Mouse (Mus musculus) hindbrain, postnatal 0 days (tissue): Measurements from ENCODE around the gene Thsd7b. TPM values are rescaled to one million over a fixed set of nuclear protein-coding genes. Genes with fewer than 3 reads are reported as not detected.

Experiments used
- ATAC-seq: fragments of 200-750 bp; cut with Nextera tagmentation; 2 replicates; pipeline ENCODE4 v1.8.0; 2017; ENCODE audit warnings: mild to moderate bottlenecking, moderate TSS enrichment, moderate library complexity
- DNase-seq: peaks from one replicate; pipeline ENCODE4 v3.0.0-alpha.2; 2015; ENCODE audit warnings: low spot score
- H3K27ac ChIP-seq: fragments of 300-500 bp; sonication (generic); 2 replicates; pipeline ENCODE4 v1.5.1; 2014; ENCODE audit warnings: mild to moderate bottlenecking
- H3K27me3 ChIP-seq: fragments of 300-500 bp; sonication (generic); 2 replicates; pipeline ENCODE4 v1.6.1; 2014; ENCODE audit warnings: low read length, mixed read lengths; ENCODE audit not compliant: insufficient read depth
- H3K36me3 ChIP-seq: fragments of 300-500 bp; sonication (generic); 2 replicates; pipeline ENCODE4 v1.6.1; 2014; ENCODE audit warnings: low read length, mixed read lengths; ENCODE audit not compliant: insufficient read depth
- H3K4me1 ChIP-seq: fragments of 300-500 bp; sonication (generic); 2 replicates; pipeline ENCODE4 v1.6.1; 2014; ENCODE audit warnings: antibody characterized with exemption, low read length, mixed read lengths; ENCODE audit not compliant: insufficient read depth
- H3K4me2 ChIP-seq: fragments of 300-500 bp; sonication (generic); 2 replicates; pipeline ENCODE4 v1.6.1; 2014; ENCODE audit warnings: low read depth, mild to moderate bottlenecking, low read length, moderate library complexity, mixed read lengths
- H3K4me3 ChIP-seq: fragments of 300-500 bp; sonication (generic); 2 replicates; pipeline ENCODE4 v1.5.1; 2014; ENCODE audit warnings: low read length
- H3K9ac ChIP-seq: fragments of 300-500 bp; sonication (generic); replicated peaks from 2 replicates; pipeline ENCODE4 v1.6.1; 2014; ENCODE audit warnings: mild to moderate bottlenecking, low read length, moderate library complexity, mixed read lengths
- H3K9me3 ChIP-seq: fragments of 300-500 bp; sonication (generic); 2 replicates; pipeline ENCODE4 v1.6.1; 2016; ENCODE audit warnings: low read length, mixed read lengths
- CTCF ChIP-seq: IDR thresholded peaks from 2 replicates; pipeline ENCODE4 v1.5.1; 2016; ENCODE audit warnings: antibody characterized with exemption, control low read depth, low read depth
- WGBS: fragments of 180-500 bp; shearing (Covaris S2); extraction: QIAGEN DNeasy Blood & Tissue Kit; methylation state at CpG from one replicate; pipeline ENCODE4 v1.1.7; 2014; 5-methylcytosine and 5-hydroxymethylcytosine counted together
- polyA plus RNA-seq: library from polyadenylated mRNA; unstranded; fragments of >200 nt; fragmentation: Nextera tagmentation; extraction: Ambion mirVana; gene quantifications from 2 replicates; pipeline ENCODE4 v1.2.1, GENCODE M21; 2015
- total RNA-seq: library from RNA; depleted of rRNA; stranded (reverse); fragments of >200 nt; gene quantifications from 2 replicates; pipeline ENCODE4 v1.2.3, GENCODE M21; 2014

Thsd7b gene
- total and polyA plus RNA-seq, 2 experiments from 2014 or later, result 9.5 to 19.7 TPM

GRCm38 (mm10) chr1:129570522-129570921 lies 297.4 kb downstream of the Thsd7b start:
- WGBS, result 78% methylated on average over 3 of the region's 3 CpGs
- Histone ChIP-seq H3K27me3 (no peaks in the 10 kb centered on the region), H3K4me3 (no peak overlapping the region), H3K9me3 (no peaks in the 10 kb centered on the region), H3K4me1 (no peaks in the 10 kb centered on the region), H3K27ac (no peak overlapping the region), H3K4me2 (no peak overlapping the region), H3K36me3 (no peaks in the 10 kb centered on the region), H3K9ac (no peak overlapping the region)
- ATAC-seq, result no peak
- no peak for DNase-seq
- no peak for TF ChIP-seq CTCF

DNA sequence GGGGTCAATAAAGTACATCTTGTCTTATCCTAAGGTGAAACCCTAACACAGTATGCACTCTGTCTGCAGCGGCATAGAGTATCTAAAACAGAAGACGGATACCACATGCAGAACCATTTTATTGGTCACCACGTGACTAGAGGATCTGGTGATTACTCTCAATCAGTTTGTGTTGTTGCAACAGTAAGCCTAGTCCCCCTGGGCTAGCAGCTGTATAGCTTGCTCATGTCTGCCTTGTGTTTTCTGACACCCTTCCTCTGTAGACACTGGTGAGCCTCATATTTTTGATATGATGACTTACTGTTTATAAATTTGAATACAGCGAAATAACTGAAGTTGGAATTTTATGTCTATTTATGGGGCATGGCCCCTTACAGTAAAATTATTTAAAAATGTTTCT lies 306.9 kb downstream of the Thsd7b start:
- Histone ChIP-seq H3K4me1 (no peaks in the 10 kb centered on the region), H3K9ac (no peak overlapping the region), H3K4me3 (no peak overlapping the region), H3K27ac (no peak overlapping the region), H3K4me2 (no peak overlapping the region), H3K9me3 (no peaks in the 10 kb centered on the region), H3K36me3 (no peaks in the 10 kb centered on the region), H3K27me3 (no peaks in the 10 kb centered on the region)
- WGBS, result 90% methylated on average over 4 of the region's 4 CpGs
- DNase-seq, result no peak
- no peak for TF ChIP-seq CTCF
- no peak for ATAC-seq

- ATAC-seq (no peak), DNase-seq (no peak)
- no peaks in the 10 kb centered on the region for H3K4me1 ChIP-seq
- no peaks in the 10 kb centered on the region for H3K36me3 ChIP-seq
- no peak overlapping the region for H3K4me3 ChIP-seq
- H3K9me3 ChIP-seq, result no peaks in the 10 kb centered on the region
- 80% methylated on average over 6 of the region's 6 CpGs for WGBS
- H3K27me3 ChIP-seq, result no peaks in the 10 kb centered on the region
- no peak overlapping the region for H3K27ac ChIP-seq
- no peak for TF ChIP-seq CTCF
- H3K4me2 ChIP-seq, result no peak overlapping the region
- no peak overlapping the region for H3K9ac ChIP-seq
Measured at GRCm38 (mm10) chr1:129586635-129587034, 313.5 kb downstream of the Thsd7b start.

- Histone ChIP-seq H3K4me1 (no peaks in the 10 kb centered on the region), H3K9ac (no peak overlapping the region), H3K27me3 (no peaks in the 10 kb centered on the region), H3K4me3 (no peak overlapping the region), H3K36me3 (no peaks in the 10 kb centered on the region), H3K4me2 (no peak overlapping the region), H3K27ac (no peak overlapping the region), H3K9me3 (no peaks in the 10 kb centered on the region)
- TF ChIP-seq CTCF, result no peak
- no peak for ATAC-seq
- 61% methylated on average over 3 of the region's 3 CpGs for WGBS
- DNase-seq, result no peak
Measured at GRCm38 (mm10) chr1:129589366-129590002, 316.4 kb downstream of the Thsd7b start.

- Histone ChIP-seq H3K4me2 (no peak overlapping the region), H3K9me3 (no peaks in the 10 kb centered on the region), H3K4me1 (no peaks in the 10 kb centered on the region), H3K9ac (no peak overlapping the region), H3K27ac (no peak overlapping the region), H3K36me3 (no peaks in the 10 kb centered on the region), H3K4me3 (no peak overlapping the region), H3K27me3 (no peaks in the 10 kb centered on the region)
- ATAC-seq (no peak), DNase-seq (no peak)
- TF ChIP-seq CTCF, result no peak
- 87% methylated on average over 13 of the region's 13 CpGs for WGBS
Measured at GRCm38 (mm10) chr1:129595447-129595846, 322.3 kb downstream of the Thsd7b start.

DNA sequence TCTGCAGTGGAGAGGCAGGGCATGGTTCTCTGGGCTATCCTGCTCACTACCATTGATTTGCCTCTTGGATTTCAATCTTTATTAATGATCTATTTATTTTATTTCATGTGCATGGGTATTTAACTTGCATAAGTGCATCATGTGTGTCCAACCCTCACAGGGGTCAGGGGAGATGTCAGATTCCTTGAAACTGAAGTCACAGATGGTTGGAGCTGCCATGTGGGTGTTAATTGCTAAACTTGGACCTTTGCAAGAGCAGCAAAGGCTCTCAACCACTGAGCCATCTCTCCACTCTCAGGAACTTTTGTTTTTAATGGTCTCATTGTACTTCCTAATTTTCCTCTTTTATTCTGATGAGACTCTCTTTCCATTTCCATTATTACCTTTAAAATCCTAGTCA lies 327.8 kb downstream of the Thsd7b start:
- no peak for TF ChIP-seq CTCF
- no peaks in the 10 kb centered on the region for H3K36me3 ChIP-seq
- H3K27ac ChIP-seq, result no peak overlapping the region
- H3K4me1 ChIP-seq, result no peaks in the 10 kb centered on the region
- ATAC-seq (no peak), DNase-seq (no peak)
- H3K4me2 ChIP-seq, result no peak overlapping the region
- no peaks in the 10 kb centered on the region for H3K9me3 ChIP-seq
- H3K4me3 ChIP-seq, result no peak overlapping the region
- H3K27me3 ChIP-seq, result no peaks in the 10 kb centered on the region
- no peak overlapping the region for H3K9ac ChIP-seq

DNA sequence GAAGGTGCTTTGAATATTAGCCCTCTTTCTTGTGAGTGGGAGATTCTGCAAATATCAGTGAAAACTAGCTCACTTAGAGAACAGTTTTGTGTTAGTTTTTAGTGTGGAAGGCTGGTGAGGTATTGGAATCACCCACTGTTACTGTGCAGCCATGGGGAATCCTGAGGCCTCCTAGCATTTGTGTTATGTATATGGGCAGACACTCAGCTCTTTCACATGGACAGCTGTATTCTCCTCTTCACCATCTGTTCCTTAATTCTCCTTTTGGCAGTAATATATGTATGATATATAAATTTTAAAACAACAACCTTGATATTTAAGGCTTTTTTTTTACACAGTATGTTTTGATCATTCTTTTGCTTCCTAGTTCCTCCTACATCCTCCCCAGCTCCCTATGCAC lies 329.2 kb downstream of the Thsd7b start:
- H3K27me3 ChIP-seq, result no peaks in the 10 kb centered on the region

More for the DNA sequence above, 329.2 kb downstream of the Thsd7b start:
- Histone ChIP-seq H3K9me3 (no peaks in the 10 kb centered on the region), H3K4me3 (no peak overlapping the region), H3K9ac (no peak overlapping the region), H3K4me2 (no peak overlapping the region), H3K27ac (no peak overlapping the region), H3K4me1 (no peaks in the 10 kb centered on the region), H3K36me3 (no peaks in the 10 kb centered on the region)
- ATAC-seq (no peak), DNase-seq (no peak)
- no peak for TF ChIP-seq CTCF
